Comparison of ENCODE assay signal across 17 mouse cellular contexts in the genomic region with DNA sequence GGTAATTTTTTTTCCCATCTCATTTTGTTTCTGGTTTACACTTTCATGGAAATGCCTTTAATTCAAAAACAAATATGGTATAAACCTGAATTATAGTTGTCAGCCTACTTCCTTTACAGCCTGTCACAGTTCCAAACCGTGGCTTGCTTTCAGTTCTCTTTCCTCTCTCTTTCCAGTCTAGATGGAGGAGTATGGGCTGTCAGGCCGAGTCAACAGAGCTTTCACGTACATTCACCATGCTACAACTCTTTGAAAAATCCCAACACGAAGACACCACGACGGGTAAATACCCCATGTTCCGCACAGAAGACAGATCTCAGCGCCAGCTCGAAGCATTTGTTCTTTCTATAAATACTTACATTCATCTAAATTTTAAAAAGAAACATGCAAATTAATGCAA.
A peak's percentile ranks its signal among the peaks of the same experiment; 100 is the strongest.
DNase-seq lines count a peak whose midpoint lies in the region; ATAC-seq and TF ChIP-seq lines count a peak whose summit lies in the region.
"Had no signal": no experiment of that assay in that cellular context is flagged by ENCODE, and none has a peak within 500 bp of the region (broad histone marks: within the 10 kb centered on the region; RNA-seq: fewer than 3 reads in every experiment).

No protein-coding gene starts in this region.

- no peak overlapping the region for H3K27ac ChIP-seq in cerebellum, adult 2 months (ENCODE audit: insufficient read depth, low read length)
- H3K27ac ChIP-seq in hindbrain, embryonic 13.5 days, result no peak overlapping the region
- H3K27ac ChIP-seq: embryonic facial prominence, embryonic 10.5 days; gastrocnemius, adult 2 months; heart, embryonic 10.5 days; hindbrain, embryonic 12.5 days; liver, embryonic 13.5 days had no signal

- no peaks in the 10 kb centered on the region for H3K36me3 ChIP-seq in hindbrain, embryonic 13.5 days
- H3K36me3 ChIP-seq: embryonic facial prominence, embryonic 10.5 days; heart, embryonic 10.5 days; hindbrain, embryonic 12.5 days; liver, embryonic 13.5 days had no signal

- peak; percentile 28 to 30 for DNase-seq in cerebellum, postnatal 14 days
- DNase-seq in cerebellum, adult 2 months, result no peak
- DNase-seq in layer of hippocampus, adult 11-12 months (ENCODE audit: low spot score), result peak; percentile 41
- DNase-seq in layer of hippocampus, adult 9-10 months (ENCODE audit: low spot score), result no peak
- peak; percentile 53 for DNase-seq in layer of hippocampus, adult 9-11 months
- DNase-seq in right cerebral cortex, postnatal 14 days, result peak; percentile 8
- DNase-seq: gastrocnemius, adult 2 months; liver, embryonic 13.5 days; lung, postnatal 10 days; midbrain, embryonic 14.5 days; spleen, adult 18-20 months had no signal

- TF ChIP-seq POLR2A in cerebellum, adult 2 months (IDR thresholded peaks at IDR 0.05; ENCODE audit: borderline replicate concordance, insufficient read depth, low read length), result no peak

- H3K4me3 ChIP-seq in cerebellum, adult 2 months (replicated peaks; ENCODE audit: insufficient read depth, low read depth, low read length), result no peak overlapping the region
- H3K4me3 ChIP-seq in hindbrain, embryonic 13.5 days, result no peak overlapping the region
- H3K4me3 ChIP-seq: embryonic facial prominence, embryonic 10.5 days; gastrocnemius, adult 2 months; heart, embryonic 10.5 days; hindbrain, embryonic 12.5 days; liver, embryonic 13.5 days had no signal

- TF ChIP-seq CTCF in cerebellum, adult 2 months (IDR thresholded peaks at IDR 0.05; ENCODE audit: borderline replicate concordance, insufficient read depth, low read depth, low read length), result no peak

- WGBS in cerebellum, adult 2 months, result 76% methylated on average over 9 of the region's 9 CpGs
- WGBS in hindbrain, embryonic 13.5 days, result 88% methylated on average over 9 of the region's 9 CpGs

- H3K9ac ChIP-seq in hindbrain, embryonic 13.5 days, result no peak overlapping the region
- H3K9ac ChIP-seq: hindbrain, embryonic 12.5 days; liver, embryonic 13.5 days had no signal

- ATAC-seq in hindbrain, embryonic 13.5 days (ENCODE audit: low FRiP score), result no peak
- no peak for ATAC-seq in CD4-positive, CD25-positive, alpha-beta regulatory T cell, adult 4 months
- ATAC-seq: intestine, postnatal 0 days had no signal

- H3K27me3 ChIP-seq in cerebellum, adult 2 months (ENCODE audit: control insufficient read depth, insufficient read depth, low read length), result no peaks in the 10 kb centered on the region
- H3K27me3 ChIP-seq in hindbrain, embryonic 13.5 days, result no peaks in the 10 kb centered on the region
- H3K27me3 ChIP-seq: hindbrain, embryonic 12.5 days; liver, embryonic 13.5 days had no signal

- no peaks in the 10 kb centered on the region for H3K9me3 ChIP-seq in hindbrain, embryonic 13.5 days
- H3K9me3 ChIP-seq: embryonic facial prominence, embryonic 10.5 days; heart, embryonic 10.5 days; hindbrain, embryonic 12.5 days; liver, embryonic 13.5 days had no signal

- no peaks in the 10 kb centered on the region; the same call in 1 of the 2 replicates for H3K4me1 ChIP-seq in cerebellum, adult 2 months (ENCODE audit: control insufficient read depth, insufficient read depth, low read length)
- H3K4me1 ChIP-seq in hindbrain, embryonic 13.5 days (replicated peaks), result no peaks in the 10 kb centered on the region
- H3K4me1 ChIP-seq: embryonic facial prominence, embryonic 10.5 days; heart, embryonic 10.5 days; hindbrain, embryonic 12.5 days; liver, embryonic 13.5 days had no signal

- no peak overlapping the region for H3K4me2 ChIP-seq in hindbrain, embryonic 13.5 days
- H3K4me2 ChIP-seq: hindbrain, embryonic 12.5 days; liver, embryonic 13.5 days had no signal

Comparison
In these comparisons a context has a peak if more than half of its experiments do, and no peak if none do; other contexts are left out.
1. DNase-seq: peak in cerebellum, postnatal 14 days (2 of 2), layer of hippocampus, adult 11-12 months (single experiment), layer of hippocampus, adult 9-11 months (single experiment) and right cerebral cortex, postnatal 14 days (single experiment); none in cerebellum, adult 2 months (0 of 2) and layer of hippocampus, adult 9-10 months (single experiment).